Comparison of ENCODE assay signal across 17 mouse cellular contexts in the genomic region with DNA sequence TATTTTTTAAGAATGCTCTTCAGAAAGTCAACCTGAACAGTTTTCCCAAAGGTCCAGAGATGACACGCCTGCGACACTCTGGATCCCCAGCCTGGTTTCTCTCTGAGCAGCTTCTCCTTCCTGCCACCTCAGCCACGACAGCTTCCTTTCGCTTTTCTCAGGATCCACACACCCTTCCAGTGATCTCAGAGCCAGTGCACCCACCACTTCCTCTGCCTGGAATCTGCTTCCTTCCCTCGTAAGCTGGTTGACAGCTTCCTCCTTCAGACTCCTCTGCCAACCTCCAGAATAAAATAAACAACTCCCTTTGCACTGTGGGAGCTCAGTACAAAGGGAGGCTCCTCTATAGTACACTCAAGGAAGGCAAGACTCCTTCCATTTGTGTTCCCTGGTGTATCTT. TPM values are rescaled to one million over a fixed set of nuclear protein-coding genes. Genes with fewer than 3 reads are reported as not detected.
DNase-seq lines count a peak whose midpoint lies in the region; ATAC-seq and TF ChIP-seq lines count a peak whose summit lies in the region.
"Had no signal": no experiment of that assay in that cellular context is flagged by ENCODE, and none has a peak within 500 bp of the region (broad histone marks: within the 10 kb centered on the region; RNA-seq: fewer than 3 reads in every experiment).

No protein-coding gene starts in this region.

- no peak for TF ChIP-seq POLR2A in bone marrow macrophage, adult 2 months (IDR thresholded peaks at IDR 0.05; ENCODE audit: borderline replicate concordance, low read depth, low read length)

- DNase-seq in kidney, postnatal 36 days = peak; percentile 35 to 58
- DNase-seq in kidney, postnatal 10 days = no peak
- peak; percentile 49 to 71 for DNase-seq in lung, postnatal 4 days
- DNase-seq in gastrocnemius, postnatal 10 days = no peak
- no peak for DNase-seq in cerebellum, postnatal 10 days
- DNase-seq: adrenal gland, postnatal 10 days; cerebellum, adult 9-11 months; thymus, postnatal 25 days had no signal

- H3K4me1 ChIP-seq in bone marrow macrophage, adult 2 months (ENCODE audit: control insufficient read depth, insufficient read depth, low read length) = peaks cover 34% of the 10 kb centered on the region
- H3K4me1 ChIP-seq: limb, embryonic 13.5 days; neural tube, embryonic 13.5 days had no signal

- peak overlapping the region; percentile 16; the same call in 1 of the 2 replicates for H3K4me3 ChIP-seq in bone marrow macrophage, adult 2 months (ENCODE audit: insufficient read depth, low read length)
- H3K4me3 ChIP-seq: heart, embryonic 13.5 days; hindbrain, embryonic 10.5 days; left cerebral cortex, adult 2 months; limb, embryonic 13.5 days; neural tube, embryonic 13.5 days had no signal

- no peak for TF ChIP-seq CTCF in bone marrow macrophage, adult 2 months (IDR thresholded peaks at IDR 0.05; ENCODE audit: low read depth, low read length)

- peak overlapping the region; percentile 72 for H3K27ac ChIP-seq in bone marrow macrophage, adult 2 months (ENCODE audit: insufficient read depth, low read depth, low read length)
- H3K27ac ChIP-seq: heart, embryonic 13.5 days; hindbrain, embryonic 10.5 days; left cerebral cortex, adult 2 months; limb, embryonic 13.5 days; neural tube, embryonic 13.5 days; stomach, postnatal 0 days had no signal

- ATAC-seq in common myeloid progenitor, adult 5-6 weeks (replicated peaks; ENCODE audit: low read depth, poor library complexity, severe bottlenecking) = peak; percentile 43
- ATAC-seq: forebrain, embryonic 14.5 days had no signal

RNA-seq across cellular contexts. Expression of a gene that starts 27.1 kb away (rescaled TPM):
- polyA plus RNA-seq in bone marrow macrophage, adult 2 months (2012; ENCODE audit: insufficient read depth, insufficient read length, missing spikeins) = 157 and 163 TPM in 2 replicates
- 97.9 and 117 TPM in 2 replicates for total RNA-seq in common myeloid progenitor, adult 5-6 weeks (2017)
- total RNA-seq in gastrocnemius, postnatal 10 days (2021) = 1 to 10 TPM; 2.0 to 2.6 TPM

Comparison
In these comparisons a context has a peak if more than half of its experiments do, and no peak if none do; other contexts are left out.
1. DNase-seq: peak in kidney, postnatal 36 days (2 of 2) and lung, postnatal 4 days (2 of 2); none in kidney, postnatal 10 days (single experiment), gastrocnemius, postnatal 10 days (single experiment) and cerebellum, postnatal 10 days (0 of 2).
2. RNA of a gene that starts 27.1 kb away (total RNA-seq): 97.9 to 117 TPM in common myeloid progenitor, adult 5-6 weeks; 2.0 to 2.6 TPM in gastrocnemius, postnatal 10 days; every median in the first group is over 10 times any median in the second.